Mouse (Mus musculus): ENCODE measurements at regions not wholly inside any gene's neighbourhood (a gene's known extent, or its start where the extent isn't known, plus 50 kb on each side); places are given as distances from the start of the nearest gene placed in this dataset.

GRCm38 (mm10) chr12:109946179-109946578 is 332.7 kb upstream of the Dio3 start:
- Histone ChIP-seq H3K36me3 (replicated peaks; ENCODE audit: low read length) (no peaks in the 10 kb centered on the region), H3K4me3 (replicated peaks) (no peak overlapping the region), H3K27me3 (replicated peaks) (peaks cover 2% of the 10 kb centered on the region), H3K9me3 (no peaks in the 10 kb centered on the region), H3K4me1 (peaks cover 11% of the 10 kb centered on the region)
- TF ChIP-seq GATA1 (IDR thresholded peaks at IDR 0.05; ENCODE audit: borderline replicate concordance, low read length) (no peak), FLI1 (IDR thresholded peaks at IDR 0.05; ENCODE audit: low read length) (no peak)

- no peak for TF ChIP-seq GATA1 (IDR thresholded peaks at IDR 0.05; ENCODE audit: borderline replicate concordance, low read length)
- TF ChIP-seq FLI1 (IDR thresholded peaks at IDR 0.05; ENCODE audit: low read length), result no peak
- Histone ChIP-seq H3K36me3 (replicated peaks; ENCODE audit: low read length) (no peaks in the 10 kb centered on the region), H3K4me1 (peaks cover 17% of the 10 kb centered on the region), H3K4me3 (replicated peaks) (no peak overlapping the region), H3K27me3 (replicated peaks) (peaks cover 2% of the 10 kb centered on the region), H3K9me3 (no peaks in the 10 kb centered on the region)
Measured at GRCm38 (mm10) chr12:109946936-109947335, 331.9 kb upstream of the Dio3 start.

DNA sequence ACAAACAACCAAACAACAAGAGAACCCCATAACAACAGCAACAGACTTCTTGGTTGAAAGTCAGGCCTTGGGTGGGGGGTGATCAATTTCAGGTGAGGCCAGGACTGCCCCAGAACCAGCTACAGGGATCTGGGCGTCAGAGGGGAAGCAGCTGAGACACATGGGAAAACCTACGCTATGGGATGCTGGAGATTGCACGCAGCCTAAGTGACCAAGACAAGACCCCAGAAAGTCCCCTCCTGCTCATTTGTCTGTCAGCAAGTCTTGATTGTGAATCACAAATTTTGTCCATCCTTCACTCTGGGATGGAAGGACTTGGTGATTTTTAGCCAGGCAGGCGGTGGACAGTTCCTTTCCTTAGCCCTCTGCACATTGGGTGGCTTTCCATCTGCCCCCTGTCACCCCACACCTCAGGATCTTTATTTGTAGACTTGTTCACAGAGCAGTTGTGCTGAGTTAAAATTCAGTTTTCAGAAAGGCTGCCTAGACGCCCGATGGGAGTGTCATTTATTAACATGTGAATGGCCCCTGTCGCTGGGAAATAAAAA is 330.9 kb upstream of the Dio3 start:
- Histone ChIP-seq H3K4me1 (peaks cover 20% of the 10 kb centered on the region), H3K36me3 (replicated peaks; ENCODE audit: low read length) (no peaks in the 10 kb centered on the region), H3K27me3 (replicated peaks) (peaks cover 2% of the 10 kb centered on the region), H3K4me3 (replicated peaks) (no peak overlapping the region), H3K9me3 (no peaks in the 10 kb centered on the region)
- TF ChIP-seq FLI1 (IDR thresholded peaks at IDR 0.05; ENCODE audit: low read length) (no peak), GATA1 (IDR thresholded peaks at IDR 0.05; ENCODE audit: borderline replicate concordance, low read length) (no peak)

DNA sequence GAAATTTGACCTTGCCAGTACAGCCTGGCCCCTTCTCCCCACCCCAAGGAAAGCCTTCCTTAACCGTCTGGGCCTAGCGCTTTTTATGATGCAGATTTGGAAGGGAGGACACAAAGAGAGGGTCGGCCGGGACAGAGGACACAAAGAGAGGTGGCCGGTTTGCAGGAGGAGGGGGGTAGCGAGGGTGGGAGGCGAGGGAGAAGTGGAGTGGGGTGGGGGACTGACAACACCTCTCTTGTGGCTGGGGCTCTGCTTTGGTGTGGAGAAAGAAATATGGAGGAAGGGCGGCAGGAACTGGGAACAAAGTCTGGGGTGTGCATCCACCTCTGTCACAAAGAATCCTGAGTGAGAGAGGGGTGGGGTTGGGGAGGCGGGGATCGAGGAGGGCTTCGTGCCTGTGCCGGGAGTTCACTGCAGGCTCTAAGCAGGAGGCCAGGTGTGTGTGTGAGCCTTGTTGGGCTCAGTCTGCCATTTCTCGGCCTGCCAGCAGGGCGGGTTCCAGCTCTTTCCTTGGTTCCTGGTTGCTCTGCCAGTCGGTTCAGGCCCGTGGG is 330.4 kb upstream of the Dio3 start:
- TF ChIP-seq GATA1 (IDR thresholded peaks at IDR 0.05; ENCODE audit: borderline replicate concordance, low read length) (no peak), FLI1 (IDR thresholded peaks at IDR 0.05; ENCODE audit: low read length) (no peak)
- Histone ChIP-seq H3K4me1 (peaks cover 20% of the 10 kb centered on the region), H3K27me3 (replicated peaks) (peaks cover 2% of the 10 kb centered on the region), H3K4me3 (replicated peaks) (no peak overlapping the region), H3K36me3 (replicated peaks; ENCODE audit: low read length) (no peaks in the 10 kb centered on the region), H3K9me3 (no peaks in the 10 kb centered on the region)

GRCm38 (mm10) chr12:109949231-109949965 is 329.5 kb upstream of the Dio3 start:
- Histone ChIP-seq H3K4me3 (replicated peaks) (no peak overlapping the region), H3K27me3 (replicated peaks) (peaks cover 2% of the 10 kb centered on the region), H3K36me3 (replicated peaks; ENCODE audit: low read length) (no peaks in the 10 kb centered on the region), H3K9me3 (no peaks in the 10 kb centered on the region), H3K4me1 (peaks cover 20% of the 10 kb centered on the region)
- TF ChIP-seq GATA1 (IDR thresholded peaks at IDR 0.05; ENCODE audit: borderline replicate concordance, low read length) (no peak), FLI1 (IDR thresholded peaks at IDR 0.05; ENCODE audit: low read length) (no peak)

GRCm38 (mm10) chr12:109950632-109951031 is 328.2 kb upstream of the Dio3 start:
- no peak overlapping the region for H3K4me3 ChIP-seq (replicated peaks)
- peaks cover 4% of the 10 kb centered on the region for H3K27me3 ChIP-seq (replicated peaks)
- H3K36me3 ChIP-seq (replicated peaks; ENCODE audit: low read length), result no peaks in the 10 kb centered on the region
- H3K4me1 ChIP-seq, result peaks cover 20% of the 10 kb centered on the region
- H3K9me3 ChIP-seq, result no peaks in the 10 kb centered on the region
- TF ChIP-seq FLI1 (IDR thresholded peaks at IDR 0.05; ENCODE audit: low read length) (no peak), GATA1 (IDR thresholded peaks at IDR 0.05; ENCODE audit: borderline replicate concordance, low read length) (no peak)

- Histone ChIP-seq H3K4me1 (peaks cover 20% of the 10 kb centered on the region), H3K27me3 (replicated peaks) (peaks cover 2% of the 10 kb centered on the region), H3K9me3 (no peaks in the 10 kb centered on the region), H3K36me3 (replicated peaks; ENCODE audit: low read length) (no peaks in the 10 kb centered on the region), H3K4me3 (replicated peaks) (no peak overlapping the region)
- TF ChIP-seq FLI1 (IDR thresholded peaks at IDR 0.05; ENCODE audit: low read length) (no peak), GATA1 (IDR thresholded peaks at IDR 0.05; ENCODE audit: borderline replicate concordance, low read length) (no peak)
Measured at GRCm38 (mm10) chr12:109951473-109951872, 327.4 kb upstream of the Dio3 start.

GRCm38 (mm10) chr12:109951884-109952456 is 326.9 kb upstream of the Dio3 start:
- Histone ChIP-seq H3K36me3 (replicated peaks; ENCODE audit: low read length) (no peaks in the 10 kb centered on the region), H3K4me1 (peaks cover 20% of the 10 kb centered on the region), H3K4me3 (replicated peaks) (no peak overlapping the region), H3K27me3 (replicated peaks) (peaks cover 2% of the 10 kb centered on the region), H3K9me3 (no peaks in the 10 kb centered on the region)
- no peak for TF ChIP-seq GATA1 (IDR thresholded peaks at IDR 0.05; ENCODE audit: borderline replicate concordance, low read length)
- no peak for TF ChIP-seq FLI1 (IDR thresholded peaks at IDR 0.05; ENCODE audit: low read length)

DNA sequence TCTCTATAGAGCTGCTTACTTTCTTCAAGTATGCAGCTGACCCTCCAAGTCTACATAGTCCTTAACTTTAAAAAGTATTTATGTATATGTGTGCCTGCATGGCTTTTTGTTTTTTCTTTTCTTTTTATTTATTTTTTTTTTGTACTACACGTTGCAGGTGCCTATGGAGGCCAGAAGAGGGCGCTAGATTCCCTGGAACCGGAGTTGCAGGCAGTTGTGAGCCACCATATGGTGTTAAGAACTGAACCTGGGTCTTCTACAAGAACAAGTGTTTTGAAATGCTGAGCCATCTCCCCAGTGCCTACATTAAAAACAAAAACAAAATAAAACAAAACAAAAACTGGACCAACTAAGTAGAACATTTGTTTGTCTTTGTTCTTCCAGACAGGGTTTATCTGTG is 325.9 kb upstream of the Dio3 start:
- TF ChIP-seq FLI1 (IDR thresholded peaks at IDR 0.05; ENCODE audit: low read length), result no peak
- TF ChIP-seq GATA1 (IDR thresholded peaks at IDR 0.05; ENCODE audit: borderline replicate concordance, low read length), result no peak
- no peaks in the 10 kb centered on the region for H3K9me3 ChIP-seq
- peaks cover 20% of the 10 kb centered on the region for H3K4me1 ChIP-seq
- H3K4me3 ChIP-seq (replicated peaks), result no peak overlapping the region
- no peaks in the 10 kb centered on the region for H3K36me3 ChIP-seq (replicated peaks; ENCODE audit: low read length)
- H3K27me3 ChIP-seq (replicated peaks), result peaks cover 2% of the 10 kb centered on the region

DNA sequence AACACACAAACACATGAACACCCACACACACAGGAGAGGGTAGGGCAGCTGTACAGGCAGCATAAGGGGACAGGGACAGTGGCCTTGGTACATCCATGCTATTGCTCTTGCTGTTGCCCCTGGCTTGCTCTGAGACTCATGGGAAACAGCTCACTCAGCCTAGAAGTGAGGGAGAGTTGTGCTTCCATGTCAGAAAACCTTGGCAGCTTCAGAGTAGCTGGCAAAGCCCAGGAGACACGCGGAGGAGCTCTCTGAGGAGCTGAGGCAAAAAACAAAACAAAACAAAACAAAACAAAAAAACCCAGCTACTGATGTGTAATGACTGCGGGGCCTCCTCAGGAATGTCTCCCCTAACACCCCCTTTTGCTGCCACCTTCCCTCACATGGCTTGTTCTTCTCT is 321.6 kb upstream of the Dio3 start:
- TF ChIP-seq GATA1 (IDR thresholded peaks at IDR 0.05; ENCODE audit: borderline replicate concordance, low read length) (no peak), FLI1 (IDR thresholded peaks at IDR 0.05; ENCODE audit: low read length) (no peak)
- Histone ChIP-seq H3K9me3 (no peaks in the 10 kb centered on the region), H3K27me3 (replicated peaks) (peaks cover 17% of the 10 kb centered on the region), H3K4me3 (replicated peaks) (peak overlapping the region; percentile 46), H3K36me3 (replicated peaks; ENCODE audit: low read length) (no peaks in the 10 kb centered on the region), H3K4me1 (peaks cover 8% of the 10 kb centered on the region)
